Mouse (Mus musculus) intestine, embryonic 14.5 days (tissue): ENCODE measurements around the gene Rapgef5. TPM values are rescaled to one million over a fixed set of nuclear protein-coding genes. Genes with fewer than 3 reads are reported as not detected.

ENCODE experiments used
- ATAC-seq: fragments of 200-750 bp; cut with Nextera tagmentation; replicated peaks from 2 replicates; pipeline ENCODE4 v1.8.0; 2017; ENCODE audit warnings: low read depth, moderate number of reproducible peaks, moderate TSS enrichment, moderate library complexity; ENCODE audit not compliant: low FRiP score, low TSS enrichment
- DNase-seq: peaks from one replicate; pipeline ENCODE4 v3.0.0-alpha.2; 2018; ENCODE audit warnings: low spot score
- H3K27ac ChIP-seq: fragments of 300-500 bp; sonication (generic); 2 replicates; pipeline ENCODE4 v1.5.1; 2014; ENCODE audit warnings: low read depth, mild to moderate bottlenecking, control low read depth
- H3K27me3 ChIP-seq: fragments of 300-500 bp; sonication (generic); replicated peaks from 2 replicates; pipeline ENCODE4 v1.6.1; 2014; ENCODE audit warnings: low read length, control low read depth; ENCODE audit not compliant: control insufficient read depth, insufficient read depth
- H3K36me3 ChIP-seq: fragments of 300-500 bp; sonication (generic); 2 replicates; pipeline ENCODE4 v1.6.1; 2014; ENCODE audit warnings: low read length, control low read depth; ENCODE audit not compliant: control insufficient read depth, insufficient read depth
- H3K4me1 ChIP-seq: fragments of 300-500 bp; sonication (generic); replicated peaks from 2 replicates; pipeline ENCODE4 v1.6.1; 2014; ENCODE audit warnings: low read length, control low read depth, mixed read lengths; ENCODE audit not compliant: control insufficient read depth, insufficient read depth
- H3K4me2 ChIP-seq: fragments of 300-500 bp; sonication (generic); 2 replicates; pipeline ENCODE4 v1.6.1; 2014; ENCODE audit warnings: low read length
- H3K4me3 ChIP-seq: fragments of 300-500 bp; sonication (generic); 2 replicates; pipeline ENCODE4 v1.5.1; 2014; ENCODE audit warnings: low read depth, low read length, control low read depth, mixed read lengths
- H3K9ac ChIP-seq: fragments of 300-500 bp; sonication (generic); 2 replicates; pipeline ENCODE4 v1.6.1; 2014; ENCODE audit warnings: mild to moderate bottlenecking, low read length
- H3K9me3 ChIP-seq: fragments of 300-500 bp; sonication (generic); 2 replicates; pipeline ENCODE4 v1.6.1; 2016; ENCODE audit warnings: low read length, control low read depth; ENCODE audit not compliant: control insufficient read depth
- WGBS: fragments of 180-500 bp; shearing (Covaris S2); extraction: QIAGEN DNeasy Blood & Tissue Kit; methylation state at CpG from one replicate; pipeline ENCODE4 v1.1.7; 2014; 5-methylcytosine and 5-hydroxymethylcytosine counted together
- polyA plus RNA-seq: library from polyadenylated mRNA; unstranded; fragments of >200 nt; fragmentation: Nextera tagmentation; extraction: Ambion mirVana; gene quantifications from 2 replicates; pipeline ENCODE4 v1.2.1, GENCODE M21; 2014

Gene Rapgef5
- polyA plus RNA-seq, 1 experiment from 2014 or later = 8.4 TPM

DNA sequence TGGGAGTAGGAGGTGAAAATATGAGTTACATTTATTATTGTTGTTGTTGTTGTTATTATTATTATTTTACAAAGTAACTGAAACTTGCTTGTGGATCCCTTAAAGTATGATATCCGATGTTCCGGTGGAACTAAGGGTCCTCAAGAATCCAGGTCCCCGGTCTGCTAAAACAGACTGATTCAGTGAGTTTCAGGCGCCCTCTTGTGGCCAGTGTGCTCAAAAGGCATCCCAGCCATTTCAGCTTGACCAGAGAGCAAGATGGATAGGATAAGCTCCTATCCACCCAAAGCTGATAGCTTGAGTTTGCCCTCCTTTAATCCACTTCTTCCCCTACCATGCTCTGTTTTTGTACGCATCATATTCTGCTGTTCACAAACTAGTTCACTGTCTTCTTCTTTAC, 252.8 kb downstream of the Rapgef5 start:
- no peaks in the 10 kb centered on the region for H3K4me1 ChIP-seq
- H3K27me3 ChIP-seq = no peaks in the 10 kb centered on the region
- H3K36me3 ChIP-seq = no peaks in the 10 kb centered on the region
- DNase-seq (peak; percentile 86), ATAC-seq (peak; percentile 24; the same call in 1 of the 2 replicates)
- H3K9ac ChIP-seq = no peak overlapping the region
- H3K27ac ChIP-seq = no peak overlapping the region
- no peak overlapping the region for H3K4me2 ChIP-seq
- 4% methylated on average over 5 of the region's 5 CpGs for WGBS
- no peak overlapping the region for H3K4me3 ChIP-seq
- H3K9me3 ChIP-seq = no peaks in the 10 kb centered on the region

DNA sequence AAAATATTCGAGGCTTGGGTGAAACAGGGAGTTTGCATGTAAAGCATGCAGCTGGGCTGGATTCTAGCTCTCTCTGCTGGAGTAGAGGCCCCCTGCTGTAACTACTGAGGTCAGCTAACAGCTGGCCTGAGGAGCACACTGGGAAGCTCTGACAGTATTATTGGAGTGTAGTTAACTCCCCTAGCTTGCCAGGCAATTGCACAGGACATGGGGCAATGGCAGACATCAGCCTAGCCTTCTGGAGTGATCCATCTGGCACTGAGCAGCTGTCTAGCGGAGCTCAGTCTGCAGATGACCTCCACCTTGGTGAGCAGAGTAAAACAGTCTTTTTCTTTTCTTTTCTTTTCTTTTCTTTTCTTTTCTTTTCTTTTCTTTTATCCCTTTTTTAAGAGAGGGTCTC, 253.9 kb downstream of the Rapgef5 start:
- no peaks in the 10 kb centered on the region for H3K27me3 ChIP-seq
- no peaks in the 10 kb centered on the region for H3K4me1 ChIP-seq
- H3K4me3 ChIP-seq = no peak overlapping the region
- no peaks in the 10 kb centered on the region for H3K9me3 ChIP-seq
- H3K27ac ChIP-seq = no peak overlapping the region
- ATAC-seq (no peak), DNase-seq (no peak)
- no peak overlapping the region for H3K9ac ChIP-seq
- no peak overlapping the region for H3K4me2 ChIP-seq
- WGBS = 45% methylated on average over 2 of the region's 2 CpGs
- H3K36me3 ChIP-seq = no peaks in the 10 kb centered on the region

DNA sequence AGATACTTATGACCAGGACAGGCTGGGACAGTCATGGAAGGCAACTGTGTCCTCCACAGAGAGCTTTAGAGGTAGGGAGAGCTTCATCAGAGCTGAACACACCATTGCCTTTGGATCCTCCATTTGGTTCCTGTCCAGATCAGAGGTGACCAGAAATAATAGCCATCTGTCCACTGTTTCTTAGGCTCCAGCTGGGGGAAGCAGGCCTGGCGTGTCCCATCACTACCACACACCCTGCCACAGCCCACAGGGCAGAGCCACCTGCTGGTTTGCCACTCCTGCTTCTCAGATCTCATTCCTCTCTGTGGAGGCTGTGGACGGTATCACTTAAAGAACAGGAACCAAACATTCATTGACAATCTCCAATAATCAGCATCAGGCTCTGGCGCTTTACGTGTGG, 254.9 kb downstream of the Rapgef5 start:
- Histone ChIP-seq H3K4me1 (no peaks in the 10 kb centered on the region), H3K4me3 (no peak overlapping the region), H3K36me3 (no peaks in the 10 kb centered on the region), H3K9me3 (no peaks in the 10 kb centered on the region), H3K9ac (no peak overlapping the region), H3K27ac (no peak overlapping the region), H3K4me2 (no peak overlapping the region), H3K27me3 (no peaks in the 10 kb centered on the region)
- DNase-seq = no peak
- WGBS = 84% methylated on average over 4 of the region's 4 CpGs
- no peak for ATAC-seq

DNA sequence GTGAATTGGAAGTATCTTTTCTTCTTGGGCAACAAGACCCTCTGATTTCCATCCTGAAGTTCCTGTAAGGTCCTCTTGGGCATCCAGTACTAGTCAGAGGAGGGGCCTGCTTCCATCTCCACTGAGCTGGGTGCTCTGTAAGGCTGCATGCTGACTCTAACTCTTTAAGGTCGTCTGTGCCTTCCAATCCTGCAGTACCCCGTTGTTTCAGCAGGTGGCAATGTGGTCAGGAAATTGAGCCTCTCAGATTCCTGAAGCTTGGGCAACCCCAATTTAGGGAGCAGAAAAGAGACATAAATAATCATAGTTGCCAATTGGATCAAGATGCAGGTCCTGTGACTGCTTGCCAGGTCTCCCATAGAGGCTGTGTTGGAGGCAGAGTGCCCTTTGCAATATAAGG, 256.4 kb downstream of the Rapgef5 start:
- ATAC-seq (no peak), DNase-seq (peak; percentile 84)
- Histone ChIP-seq H3K9ac (no peak overlapping the region), H3K36me3 (no peaks in the 10 kb centered on the region), H3K27ac (no peak overlapping the region), H3K9me3 (no peaks in the 10 kb centered on the region), H3K27me3 (no peaks in the 10 kb centered on the region), H3K4me1 (no peaks in the 10 kb centered on the region), H3K4me3 (no peak overlapping the region), H3K4me2 (no peak overlapping the region)
- 4% methylated on average over 2 of the region's 2 CpGs for WGBS

DNA sequence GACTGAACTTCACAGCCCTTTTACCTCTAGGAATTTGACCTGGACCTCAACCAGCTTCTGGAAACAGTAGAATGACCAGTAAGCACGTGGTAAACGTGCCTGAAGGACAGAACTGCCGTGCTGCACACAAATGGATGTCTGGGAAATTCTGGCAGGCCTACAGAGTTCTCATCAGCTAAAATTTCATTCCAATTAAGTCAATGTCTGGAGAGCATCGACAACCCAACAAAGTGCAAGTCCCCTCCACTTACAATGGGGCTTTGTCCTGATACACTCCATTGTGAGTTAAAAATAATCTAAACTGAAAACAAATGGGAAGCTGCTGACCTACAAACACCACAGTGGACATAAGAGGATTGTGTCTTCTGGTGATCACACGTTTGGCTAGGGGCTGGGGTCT, 260.6 kb downstream of the Rapgef5 start:
- no peaks in the 10 kb centered on the region for H3K4me1 ChIP-seq
- H3K9ac ChIP-seq = no peak overlapping the region
- no peaks in the 10 kb centered on the region for H3K36me3 ChIP-seq
- 71% methylated on average over 5 of the region's 5 CpGs for WGBS
- no peak overlapping the region for H3K4me2 ChIP-seq
- no peak overlapping the region for H3K27ac ChIP-seq
- DNase-seq (no peak), ATAC-seq (no peak)
- no peak overlapping the region for H3K4me3 ChIP-seq
- H3K27me3 ChIP-seq = no peaks in the 10 kb centered on the region
- no peaks in the 10 kb centered on the region for H3K9me3 ChIP-seq

DNA sequence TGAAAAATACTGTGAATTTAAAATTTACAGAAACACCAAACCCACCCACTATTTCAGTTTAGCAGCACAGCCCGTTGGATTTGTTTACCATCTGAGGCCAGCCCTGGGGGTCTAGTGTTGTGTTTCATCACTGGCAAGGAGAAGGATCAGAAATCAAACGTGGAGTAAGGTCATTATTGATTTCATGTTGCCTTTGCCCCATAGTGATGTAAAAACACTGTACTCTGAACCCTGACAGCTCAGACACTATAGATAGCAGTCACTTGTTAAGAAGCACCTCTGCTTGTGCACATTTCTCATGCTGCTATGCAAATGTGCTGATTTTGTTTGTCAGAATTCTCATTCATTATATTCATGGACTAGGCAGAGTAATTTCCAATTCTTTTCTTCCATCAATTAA, 265.1 kb downstream of the Rapgef5 start:
- Histone ChIP-seq H3K4me2 (no peak overlapping the region), H3K27me3 (no peaks in the 10 kb centered on the region), H3K36me3 (no peaks in the 10 kb centered on the region), H3K9me3 (no peaks in the 10 kb centered on the region), H3K4me3 (no peak overlapping the region), H3K9ac (no peak overlapping the region), H3K4me1 (no peaks in the 10 kb centered on the region), H3K27ac (no peak overlapping the region)
- DNase-seq = no peak
- 19% methylated on average over 2 of the region's 2 CpGs for WGBS
- ATAC-seq = no peak

DNA sequence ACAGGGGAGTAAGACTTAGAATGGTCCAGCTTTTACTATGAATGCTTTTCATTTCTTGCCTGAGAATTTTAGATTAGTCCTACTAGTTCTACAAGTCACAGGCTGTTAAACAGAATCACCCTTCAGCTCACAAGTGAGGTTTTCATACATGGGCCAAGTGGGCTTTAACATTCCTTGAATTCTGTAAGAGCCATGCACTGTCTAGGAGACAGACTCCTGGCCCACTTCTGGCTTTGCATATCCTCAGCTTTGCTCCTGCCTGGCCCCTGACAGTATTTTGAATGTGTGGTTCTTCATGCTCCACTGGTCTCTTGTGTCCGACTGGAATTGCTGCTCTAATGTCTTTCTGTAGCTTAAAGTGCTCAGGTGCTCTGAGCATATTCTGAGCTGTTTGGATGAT, 267.1 kb downstream of the Rapgef5 start:
- no peak overlapping the region for H3K4me2 ChIP-seq
- 0 out of 2 replicates have a peak, but pooled peaks cover 4% of the 10 kb centered on the region for H3K27me3 ChIP-seq
- H3K36me3 ChIP-seq = no peaks in the 10 kb centered on the region
- no peak overlapping the region for H3K9ac ChIP-seq
- ATAC-seq (no peak), DNase-seq (no peak)
- no peaks in the 10 kb centered on the region for H3K9me3 ChIP-seq
- WGBS = 71% methylated on average over 1 of the region's 1 CpGs
- H3K4me1 ChIP-seq = no peaks in the 10 kb centered on the region
- H3K27ac ChIP-seq = no peak overlapping the region
- H3K4me3 ChIP-seq = no peak overlapping the region

DNA sequence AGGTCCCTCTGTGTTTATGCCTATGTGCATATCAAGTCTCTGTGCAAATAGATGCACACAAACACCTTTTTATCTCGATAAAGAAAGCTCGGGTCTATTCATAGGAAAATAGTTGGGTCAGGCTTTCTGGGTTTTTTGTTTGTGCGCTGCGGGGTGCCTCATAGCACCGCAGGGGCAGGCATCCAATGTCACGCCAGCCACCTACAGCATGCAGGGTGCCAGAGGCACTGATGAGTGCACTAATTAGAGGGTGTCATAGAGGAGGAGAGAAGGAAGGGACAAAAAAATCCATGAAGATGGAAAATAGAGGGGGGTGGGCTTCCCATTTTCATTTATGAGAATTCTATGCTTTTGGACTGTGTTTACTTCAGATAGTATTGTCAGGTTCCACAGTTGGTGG, 270.3 kb downstream of the Rapgef5 start:
- Histone ChIP-seq H3K4me3 (no peak overlapping the region), H3K9ac (no peak overlapping the region), H3K27me3 (0 out of 2 replicates have a peak, but pooled peaks cover 4% of the 10 kb centered on the region), H3K36me3 (no peaks in the 10 kb centered on the region), H3K4me2 (no peak overlapping the region), H3K27ac (no peak overlapping the region), H3K9me3 (no peaks in the 10 kb centered on the region), H3K4me1 (no peaks in the 10 kb centered on the region)
- DNase-seq = no peak
- WGBS = 42% methylated on average over 6 of the region's 6 CpGs
- ATAC-seq = no peak

DNA sequence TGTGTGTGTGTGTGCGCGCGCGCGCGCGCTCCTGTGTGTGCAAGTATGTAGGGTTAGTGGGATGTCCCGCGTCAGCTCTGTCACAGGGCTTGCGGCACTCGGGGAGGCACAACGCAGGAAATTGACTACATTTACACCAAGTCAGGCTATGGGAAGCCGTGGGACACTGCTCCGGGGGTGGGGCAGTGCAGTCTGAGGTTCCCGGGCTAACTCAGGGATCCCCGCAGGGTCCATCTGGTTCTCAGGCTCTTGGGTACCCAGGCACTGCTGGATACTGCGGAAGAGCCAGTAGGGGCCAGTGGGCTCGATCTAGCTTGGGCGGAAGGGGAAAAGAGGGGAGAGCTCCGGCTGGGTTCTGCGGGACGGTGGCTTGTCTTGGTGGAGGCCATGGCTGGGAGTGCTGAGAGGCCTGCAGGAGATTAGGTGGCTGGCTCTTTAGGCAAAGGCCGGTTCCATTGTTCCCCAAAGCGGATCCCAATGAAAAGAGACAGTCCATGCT, 272.3 kb downstream of the Rapgef5 start:
- WGBS = 19% methylated on average over 24 of the region's 24 CpGs
- DNase-seq (no peak), ATAC-seq (no peak)
- H3K9me3 ChIP-seq = no peaks in the 10 kb centered on the region
- H3K9ac ChIP-seq = 0 out of 2 replicates have a peak overlapping the region, but pooled peaks have one; percentile 1
- H3K27ac ChIP-seq = no peak overlapping the region
- peak overlapping the region; percentile 25; the same call in 1 of the 2 replicates for H3K4me3 ChIP-seq
- H3K27me3 ChIP-seq = 0 out of 2 replicates have a peak, but pooled peaks cover 4% of the 10 kb centered on the region
- H3K36me3 ChIP-seq = no peaks in the 10 kb centered on the region
- peak overlapping the region; percentile 47 for H3K4me2 ChIP-seq
- H3K4me1 ChIP-seq = no peaks in the 10 kb centered on the region
